Mouse (Mus musculus) embryonic fibroblast, embryonic 13.5 days (primary cell): ENCODE measurements around the gene Klf12.

Experiments
- CTCF ChIP-seq: IDR thresholded peaks from 2 replicates; pipeline ENCODE4 v1.5.1; 2011; ENCODE audit warnings: mild to moderate bottlenecking, control low read depth, low read length, moderate library complexity, borderline replicate concordance; ENCODE audit not compliant: insufficient read depth
- POLR2A ChIP-seq: IDR thresholded peaks from 2 replicates; pipeline ENCODE4 v1.6.1; 2011; ENCODE audit warnings: low read depth, mild to moderate bottlenecking, control low read depth, low read length, moderate library complexity

GRCm38 (mm10) chr14:99981209-99981608 lies 303.3 kb downstream of the Klf12 start:
- TF ChIP-seq POLR2A (no peak), CTCF (no peak)
